In genomic region chr17:26874542-26874941, GRCm38 (mm10) we compare ENCODE assay signal across 35 mouse cellular contexts. TPM values are rescaled to one million over a fixed set of nuclear protein-coding genes. Genes with fewer than 3 reads are reported as not detected.
DNase-seq lines count a peak whose midpoint lies in the region; ATAC-seq and TF ChIP-seq lines count a peak whose summit lies in the region.
"Had no signal": no experiment of that assay in that cellular context is flagged by ENCODE, and none has a peak within 500 bp of the region (broad histone marks: within the 10 kb centered on the region; RNA-seq: fewer than 3 reads in every experiment).

No protein-coding gene starts in this region.

- H3K4me2 ChIP-seq in heart, postnatal 0 days (ENCODE audit: low read depth, low read length): no peak overlapping the region; the same call in 1 of the 2 replicates
- H3K4me2 ChIP-seq in embryonic facial prominence, embryonic 15.5 days (replicated peaks): no peak overlapping the region
- H3K4me2 ChIP-seq: limb, embryonic 13.5 days; liver, embryonic 12.5 days had no signal

- TF ChIP-seq EP300 in heart, adult 2 months (IDR thresholded peaks at IDR 0.05; ENCODE audit: insufficient read depth, low read depth, low read length): no peak
- no peak for TF ChIP-seq EP300 in heart, postnatal 0 days (IDR thresholded peaks at IDR 0.05; ENCODE audit: low read depth)

- intact Hi-C loops in heart, adult 2 months (cut with DNase I): no loop called here
- intact Hi-C loops in heart, postnatal 25 days (cut with DNase I): no loop called here

- H3K9me3 ChIP-seq in heart, postnatal 0 days (replicated peaks; ENCODE audit: control insufficient read depth, low read length): no peaks in the 10 kb centered on the region
- H3K9me3 ChIP-seq in embryonic facial prominence, embryonic 15.5 days (replicated peaks): no peaks in the 10 kb centered on the region
- H3K9me3 ChIP-seq: forebrain, embryonic 10.5 days; G1E; limb, embryonic 13.5 days; midbrain, embryonic 10.5 days had no signal

- H3K79me2 ChIP-seq in heart, adult 2 months (replicated peaks; ENCODE audit: control insufficient read depth, insufficient read depth, low read length): no peaks in the 10 kb centered on the region; the same call in 1 of the 2 replicates

- H3K27me3 ChIP-seq in heart, adult 2 months (ENCODE audit: control insufficient read depth, insufficient read depth, low read length): no peaks in the 10 kb centered on the region
- H3K27me3 ChIP-seq in heart, postnatal 0 days (ENCODE audit: control insufficient read depth, insufficient read depth, low read length): no peaks in the 10 kb centered on the region
- H3K27me3 ChIP-seq in embryonic facial prominence, embryonic 15.5 days: no peaks in the 10 kb centered on the region
- H3K27me3 ChIP-seq: CH12.LX; limb, embryonic 13.5 days; liver, embryonic 12.5 days; Patski had no signal

- peaks cover 2% of the 10 kb centered on the region; the same call in 1 of the 2 replicates for H3K4me1 ChIP-seq in heart, adult 2 months (ENCODE audit: control insufficient read depth, insufficient read depth, low read length)
- H3K4me1 ChIP-seq in heart, postnatal 0 days (ENCODE audit: control insufficient read depth, insufficient read depth): peaks cover 35% of the 10 kb centered on the region
- no peaks in the 10 kb centered on the region for H3K4me1 ChIP-seq in embryonic facial prominence, embryonic 15.5 days
- H3K4me1 ChIP-seq: forebrain, embryonic 10.5 days; hindbrain, embryonic 10.5 days; limb, embryonic 13.5 days; liver, embryonic 12.5 days; midbrain, embryonic 10.5 days had no signal

- no peak for TF ChIP-seq POLR2A in heart, adult 2 months (IDR thresholded peaks at IDR 0.05; ENCODE audit: insufficient read depth, low read depth, low read length)

- H3K9ac ChIP-seq in heart, adult 2 months (ENCODE audit: low read depth, low read length): no peak overlapping the region; the same call in 1 of the 2 replicates
- H3K9ac ChIP-seq in heart, postnatal 0 days (replicated peaks; ENCODE audit: low read depth, low read length): 0 out of 2 replicates have a peak overlapping the region, but pooled peaks have one; percentile 44
- H3K9ac ChIP-seq in embryonic facial prominence, embryonic 15.5 days: no peak overlapping the region
- H3K9ac ChIP-seq: limb, embryonic 13.5 days; liver, embryonic 12.5 days had no signal

- H3K27ac ChIP-seq in heart, adult 2 months: peak overlapping the region; percentile 48; the same call in 1 of the 2 replicates
- peak overlapping the region; percentile 81 for H3K27ac ChIP-seq in heart, postnatal 0 days (ENCODE audit: low read depth)
- 0 out of 2 replicates have a peak overlapping the region, but pooled peaks have one; percentile 39 for H3K27ac ChIP-seq in embryonic facial prominence, embryonic 15.5 days (replicated peaks)
- H3K27ac ChIP-seq: forebrain, embryonic 10.5 days; hindbrain, embryonic 10.5 days; layer of hippocampus, adult 2 months; limb, embryonic 13.5 days; liver, embryonic 12.5 days; midbrain, embryonic 10.5 days had no signal

- peak; percentile 29 to 54 for DNase-seq in heart, adult 2 months
- no peak for DNase-seq in heart, adult 8-10 months (ENCODE audit: low spot score)
- DNase-seq in heart, postnatal 0 days (ENCODE audit: low spot score): no peak
- DNase-seq in heart, postnatal 25 days (ENCODE audit: low spot score): no peak
- peak; percentile 34 for DNase-seq in brain, adult 2 months (ENCODE audit: low read depth, low spot score)
- DNase-seq in spleen, postnatal 14 days (ENCODE audit: low spot score in 2 of 2): no peak
- DNase-seq: B cell, adult 2 months; cerebellum, adult 18-20 months; cerebellum, postnatal 36 days; kidney, postnatal 25 days; lung, adult 18-20 months; lung, postnatal 10 days; right cerebral cortex, adult 18-20 months; spleen, adult 18-20 months; thymus, postnatal 14 days had no signal

- no peak for ATAC-seq in heart, postnatal 0 days (ENCODE audit: insufficient read depth, low read depth)
- ATAC-seq in embryonic facial prominence, embryonic 15.5 days (ENCODE audit: insufficient number of reproducible peaks, low FRiP score, low TSS enrichment, low read depth): no peak
- ATAC-seq: forebrain, embryonic 16.5 days; intestine, postnatal 0 days; liver, embryonic 12.5 days; midbrain, embryonic 16.5 days; Patski had no signal

- no peaks in the 10 kb centered on the region for H3K36me3 ChIP-seq in heart, adult 2 months (ENCODE audit: control insufficient read depth, insufficient read depth, low read length)
- H3K36me3 ChIP-seq in heart, postnatal 0 days (replicated peaks; ENCODE audit: control insufficient read depth, insufficient read depth, low read length): no peaks in the 10 kb centered on the region
- no peaks in the 10 kb centered on the region for H3K36me3 ChIP-seq in embryonic facial prominence, embryonic 15.5 days
- H3K36me3 ChIP-seq: forebrain, embryonic 10.5 days; hindbrain, embryonic 10.5 days; limb, embryonic 13.5 days; midbrain, embryonic 10.5 days had no signal

- no peak overlapping the region for H3K4me3 ChIP-seq in heart, adult 2 months
- no peak overlapping the region for H3K4me3 ChIP-seq in heart, postnatal 0 days (ENCODE audit: low read depth, low read length)
- no peak overlapping the region for H3K4me3 ChIP-seq in embryonic facial prominence, embryonic 15.5 days (replicated peaks)
- H3K4me3 ChIP-seq: forebrain, embryonic 10.5 days; hindbrain, embryonic 10.5 days; layer of hippocampus, adult 2 months; limb, embryonic 13.5 days; liver, embryonic 12.5 days; midbrain, embryonic 10.5 days had no signal

- 53% methylated on average over 11 of the region's 11 CpGs for WGBS in heart, adult 2 months
- whole genome bisulfite sequencing in heart, postnatal 0 days: 31% methylated on average over 11 of the region's 11 CpGs
- 67% methylated on average over 11 of the region's 11 CpGs for WGBS in embryonic facial prominence, embryonic 15.5 days

- TF ChIP-seq CTCF in heart, adult 2 months (IDR thresholded peaks at IDR 0.05): no peak
- no peak for TF ChIP-seq CTCF in heart, postnatal 0 days (IDR thresholded peaks at IDR 0.05; ENCODE audit: low read depth)

RNA-seq across cellular contexts. Expression of gene Nkx2-5, which starts 29.7 kb away (rescaled TPM):
- 10 to 100 TPM; 87.1 to 96.3 TPM for total RNA-seq in heart, adult 2 months (2021)
- 72.6 and 104 TPM in 2 replicates for polyA plus RNA-seq in heart, adult 2 months (2012; rRNA removed)
- total RNA-seq in heart, adult 8-10 months (2022): 10 to 100 TPM; 75.8 to 81.5 (median 79.7) TPM
- total RNA-seq in heart, postnatal 0 days (2014; rRNA removed; ENCODE audit: low replicate concordance): 284 and 346 TPM in 2 replicates
- polyA plus RNA-seq in heart, postnatal 0 days (2015; fragmentation: Nextera tagmentation; extraction: Ambion mirVana): 139 and 155 TPM in 2 replicates
- 10 to 100 TPM; 79.5 to 91.8 TPM for total RNA-seq in heart, postnatal 25 days (2021)
- polyA plus RNA-seq in embryonic facial prominence, embryonic 15.5 days (2015; fragmentation: Nextera tagmentation; extraction: Ambion mirVana): 8.8 and 11.4 TPM in 2 replicates
- total RNA-seq: adrenal gland, adult 18-20 months; adrenal gland, postnatal 4 days; CH12.LX; G1E; gastrocnemius, postnatal 4 days; layer of hippocampus, adult 2 months; layer of hippocampus, postnatal 25 days; left cerebral cortex, postnatal 10 days had no signal
- polyA plus RNA-seq: forebrain, embryonic 10.5 days; forebrain, embryonic 16.5 days; G1E; hindbrain, embryonic 10.5 days; kidney, embryonic 14.5 days; limb, embryonic 13.5 days; midbrain, embryonic 10.5 days; midbrain, embryonic 16.5 days; neural tube, embryonic 14.5 days; Patski had no signal

RNA-seq across cellular contexts. Expression of gene Kifc5b, which starts 42.3 kb away (rescaled TPM):
- under 1 TPM; 0.26 to 0.36 TPM for total RNA-seq in heart, adult 2 months (2021)
- 0.62 and 0.79 TPM in 2 replicates for polyA plus RNA-seq in heart, adult 2 months (2012; rRNA removed)
- under 1 TPM; 0.29 to 0.81 (median 0.48) TPM for total RNA-seq in heart, adult 8-10 months (2022)
- total RNA-seq in heart, postnatal 0 days (2014; rRNA removed; ENCODE audit: low replicate concordance): 4.5 and 4.8 TPM in 2 replicates
- polyA plus RNA-seq in heart, postnatal 0 days (2015; fragmentation: Nextera tagmentation; extraction: Ambion mirVana): 0.93 and 1.5 TPM in 2 replicates
- under 1 TPM; 0.44 to 0.48 TPM for total RNA-seq in heart, postnatal 25 days (2021)
- polyA plus RNA-seq in embryonic facial prominence, embryonic 15.5 days (2015; fragmentation: Nextera tagmentation; extraction: Ambion mirVana): 6.5 and 7.4 TPM in 2 replicates

RNA-seq across cellular contexts. Expression of gene Phf1, which starts 58.3 kb away (rescaled TPM):
- 10 to 100 TPM; 17.8 to 18.1 TPM for total RNA-seq in heart, adult 2 months (2021)
- 35.3 and 36.8 TPM in 2 replicates for polyA plus RNA-seq in heart, adult 2 months (2012; rRNA removed)
- total RNA-seq in heart, adult 8-10 months (2022): 10 to 100 TPM; 15.4 to 20.7 (median 16.1) TPM
- total RNA-seq in heart, postnatal 0 days (2014; rRNA removed; ENCODE audit: low replicate concordance): 13.7 and 16.3 TPM in 2 replicates
- polyA plus RNA-seq in heart, postnatal 0 days (2015; fragmentation: Nextera tagmentation; extraction: Ambion mirVana): 6.3 and 7.2 TPM in 2 replicates
- total RNA-seq in heart, postnatal 25 days (2021): 10 to 100 TPM; 10.8 to 12.3 TPM
- 13.6 and 17.4 TPM in 2 replicates for polyA plus RNA-seq in embryonic facial prominence, embryonic 15.5 days (2015; fragmentation: Nextera tagmentation; extraction: Ambion mirVana)

Comparison
In these comparisons a context has a peak if more than half of its experiments do, and no peak if none do; other contexts are left out.
1. DNase-seq: peak in heart, adult 2 months (2 of 2) and brain, adult 2 months (single experiment); none in heart, adult 8-10 months (single experiment), heart, postnatal 0 days (single experiment), heart, postnatal 25 days (single experiment) and spleen, postnatal 14 days (0 of 2).
2. Peak in every context shown above with its lines, with median percentiles within 50 percentile points of each other: H3K27ac ChIP-seq.